Mouse (Mus musculus): ENCODE measurements at regions not wholly inside any gene's neighbourhood (a gene's known extent, or its start where the extent isn't known, plus 50 kb on each side); places are given as distances from the start of the nearest gene placed in this dataset.

GRCm38 (mm10) chr3:52800673-52801072 lies 216.4 kb downstream of the Cog6 start:
- DNase-seq, result no peak

GRCm38 (mm10) chr3:52797801-52798200 lies 219.2 kb downstream of the Cog6 start:
- DNase-seq, result no peak

- no peak for DNase-seq
Measured at GRCm38 (mm10) chr3:52797164-52797563, 219.9 kb downstream of the Cog6 start.

- no peak for DNase-seq
Measured at GRCm38 (mm10) chr3:52794218-52794617, 222.8 kb downstream of the Cog6 start.

- no peak for DNase-seq
Measured at GRCm38 (mm10) chr3:52792801-52793200, 224.2 kb downstream of the Cog6 start.

GRCm38 (mm10) chr3:52792121-52792520 lies 224.9 kb downstream of the Cog6 start:
- no peak for DNase-seq

GRCm38 (mm10) chr3:52790942-52791341 lies 226.1 kb downstream of the Cog6 start:
- no peak for DNase-seq

GRCm38 (mm10) chr3:52787964-52788760 lies 228.9 kb downstream of the Cog6 start:
- DNase-seq, result no peak

- no peak for DNase-seq
Measured at GRCm38 (mm10) chr3:52785595-52785994, 231.4 kb downstream of the Cog6 start.

- DNase-seq, result no peak
Measured at GRCm38 (mm10) chr3:52784476-52784875, 232.6 kb downstream of the Cog6 start.

- DNase-seq, result no peak
Measured at GRCm38 (mm10) chr3:52782576-52782975, 234.5 kb downstream of the Cog6 start.

- no peak for DNase-seq
Measured at GRCm38 (mm10) chr3:52781521-52781920, 235.5 kb downstream of the Cog6 start.

GRCm38 (mm10) chr3:52780356-52780755 lies 236.7 kb downstream of the Cog6 start:
- no peak for DNase-seq

GRCm38 (mm10) chr3:52775875-52776274 lies 241.2 kb downstream of the Cog6 start:
- DNase-seq, result no peak

GRCm38 (mm10) chr3:52775156-52775555 lies 241.9 kb downstream of the Cog6 start:
- DNase-seq, result no peak

- no peak for DNase-seq
Measured at GRCm38 (mm10) chr3:52774734-52775133, 242.3 kb downstream of the Cog6 start.

- DNase-seq, result no peak
Measured at GRCm38 (mm10) chr3:52767276-52767675, 249.8 kb downstream of the Cog6 start.

- DNase-seq, result peak; percentile 31
Measured at GRCm38 (mm10) chr3:52766841-52767240, 250.2 kb downstream of the Cog6 start.

- DNase-seq, result no peak
Measured at GRCm38 (mm10) chr3:52764166-52764565, 252.9 kb downstream of the Cog6 start.

- no peak for DNase-seq
Measured at GRCm38 (mm10) chr3:52763660-52764059, 253.4 kb downstream of the Cog6 start.

GRCm38 (mm10) chr3:52762549-52762948 lies 254.5 kb downstream of the Cog6 start:
- no peak for DNase-seq

GRCm38 (mm10) chr3:52759846-52760245 lies 257.2 kb downstream of the Cog6 start:
- no peak for DNase-seq

GRCm38 (mm10) chr3:52758561-52758960 lies 258.5 kb downstream of the Cog6 start:
- peak; percentile 30 for DNase-seq

- DNase-seq, result no peak
Measured at GRCm38 (mm10) chr3:52756816-52757215, 260.2 kb downstream of the Cog6 start.

- no peak for DNase-seq
Measured at GRCm38 (mm10) chr3:52756006-52756405, 261.0 kb downstream of the Cog6 start.
